In the genomic region with DNA sequence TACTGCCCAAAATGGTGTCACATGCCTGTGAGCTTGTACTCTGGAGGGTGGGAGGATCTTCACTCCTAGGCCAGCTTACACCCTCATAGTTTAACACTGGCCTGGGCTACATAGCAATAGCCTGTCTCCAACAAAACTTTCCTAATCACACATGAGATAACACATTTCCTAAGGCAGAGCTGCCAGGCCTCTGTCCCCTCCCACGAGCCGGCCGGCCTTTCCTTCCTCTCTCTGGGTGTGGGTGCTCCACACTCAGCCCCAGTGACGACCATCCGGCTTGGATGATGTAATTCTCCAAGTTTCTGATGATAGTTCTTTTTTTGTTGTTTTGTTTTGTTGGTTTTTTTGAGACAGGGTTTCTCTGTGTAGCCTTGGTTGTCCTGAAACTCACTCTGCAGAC, we compare ENCODE assay signal across 11 mouse cellular contexts. TPM values are rescaled to one million over a fixed set of nuclear protein-coding genes. Genes with fewer than 3 reads are reported as not detected.
DNase-seq lines count a peak whose midpoint lies in the region; ATAC-seq and TF ChIP-seq lines count a peak whose summit lies in the region.
"Had no signal": no experiment of that assay in that cellular context is flagged by ENCODE, and none has a peak within 500 bp of the region (broad histone marks: within the 10 kb centered on the region; RNA-seq: fewer than 3 reads in every experiment).

No protein-coding gene starts in this region.

- no peak overlapping the region for H3K4me2 ChIP-seq in heart, embryonic 13.5 days
- H3K4me2 ChIP-seq in liver, embryonic 13.5 days = no peak overlapping the region
- no peak overlapping the region for H3K4me2 ChIP-seq in kidney, embryonic 15.5 days

- H3K27ac ChIP-seq in kidney, adult 2 months (ENCODE audit: insufficient read depth, low read depth, low read length) = no peak overlapping the region
- peak overlapping the region; percentile 48; the same call in 1 of the 2 replicates for H3K27ac ChIP-seq in heart, embryonic 13.5 days (replicated peaks)
- H3K27ac ChIP-seq in liver, embryonic 13.5 days = no peak overlapping the region
- H3K27ac ChIP-seq in kidney, embryonic 15.5 days = no peak overlapping the region
- H3K27ac ChIP-seq: layer of hippocampus, adult 2 months had no signal

- no peak overlapping the region for H3K4me3 ChIP-seq in kidney, adult 2 months (ENCODE audit: insufficient read depth, low read depth, low read length)
- H3K4me3 ChIP-seq in heart, embryonic 13.5 days = no peak overlapping the region
- no peak overlapping the region for H3K4me3 ChIP-seq in liver, embryonic 13.5 days (replicated peaks)
- H3K4me3 ChIP-seq in kidney, embryonic 15.5 days (replicated peaks) = no peak overlapping the region
- H3K4me3 ChIP-seq: layer of hippocampus, adult 2 months had no signal

- peak; percentile 51; the same call in 1 of the 2 replicates for ATAC-seq in heart, embryonic 13.5 days (ENCODE audit: extremely low read depth, insufficient number of reproducible peaks, low FRiP score, low TSS enrichment)
- ATAC-seq in liver, embryonic 13.5 days (ENCODE audit: low read depth) = 0 out of 2 replicates have a peak, but pooled peaks have one; percentile 29
- ATAC-seq in megakaryocyte progenitor cell, adult 5-6 weeks (replicated peaks; ENCODE audit: poor library complexity) = peak; percentile 97
- no peak for ATAC-seq in kidney, embryonic 15.5 days (replicated peaks; ENCODE audit: low FRiP score)
- ATAC-seq: CD4-positive, CD25-positive, alpha-beta regulatory T cell, adult 4 months; intestine, embryonic 16.5 days had no signal

- no peaks in the 10 kb centered on the region for H3K27me3 ChIP-seq in kidney, adult 2 months (replicated peaks; ENCODE audit: control insufficient read depth, insufficient read depth, low read length)
- H3K27me3 ChIP-seq in heart, embryonic 13.5 days (replicated peaks) = no peaks in the 10 kb centered on the region
- H3K27me3 ChIP-seq in liver, embryonic 13.5 days = no peaks in the 10 kb centered on the region
- H3K27me3 ChIP-seq in kidney, embryonic 15.5 days = no peaks in the 10 kb centered on the region

- no peak for TF ChIP-seq POLR2A in kidney, adult 2 months (IDR thresholded peaks at IDR 0.05; ENCODE audit: low read depth, low read length)

- H3K4me1 ChIP-seq in kidney, adult 2 months (ENCODE audit: control insufficient read depth, insufficient read depth, low read length) = no peaks in the 10 kb centered on the region
- peaks cover 29% of the 10 kb centered on the region for H3K4me1 ChIP-seq in heart, embryonic 13.5 days
- H3K4me1 ChIP-seq in liver, embryonic 13.5 days (replicated peaks) = 0 out of 2 replicates have a peak, but pooled peaks cover 2% of the 10 kb centered on the region
- peaks cover 3% of the 10 kb centered on the region; the same call in 1 of the 2 replicates for H3K4me1 ChIP-seq in kidney, embryonic 15.5 days

- no peaks in the 10 kb centered on the region for H3K36me3 ChIP-seq in kidney, adult 2 months (ENCODE audit: control insufficient read depth, insufficient read depth, low read length)
- H3K36me3 ChIP-seq in heart, embryonic 13.5 days = no peaks in the 10 kb centered on the region
- no peaks in the 10 kb centered on the region for H3K36me3 ChIP-seq in liver, embryonic 13.5 days
- H3K36me3 ChIP-seq in kidney, embryonic 15.5 days = no peaks in the 10 kb centered on the region

- WGBS in kidney, adult 2 months = 61% methylated on average over 5 of the region's 5 CpGs
- WGBS in heart, embryonic 13.5 days = 32% methylated on average over 5 of the region's 5 CpGs
- WGBS in liver, embryonic 13.5 days (ENCODE audit: insufficient replicate concordance) = 21% methylated on average over 5 of the region's 5 CpGs
- 69% methylated on average over 5 of the region's 5 CpGs for WGBS in kidney, embryonic 15.5 days

- DNase-seq in kidney, postnatal 10 days = peak; percentile 13
- DNase-seq in kidney, adult 2 months = no peak
- no peak for DNase-seq in liver, embryonic 13.5 days
- DNase-seq in frontal cortex, postnatal 25 days (ENCODE audit: low spot score in 2 of 2) = no peak
- no peak for DNase-seq in adipocyte (ENCODE audit: low spot score)

- no peak for TF ChIP-seq CTCF in kidney, adult 2 months (conservative IDR thresholded peaks at IDR 0.05; ENCODE audit: insufficient read depth, insufficient read length, low read depth, low read length)

- no peak overlapping the region for H3K9ac ChIP-seq in heart, embryonic 13.5 days
- no peak overlapping the region for H3K9ac ChIP-seq in liver, embryonic 13.5 days
- H3K9ac ChIP-seq in kidney, embryonic 15.5 days = no peak overlapping the region

- no peaks in the 10 kb centered on the region for H3K9me3 ChIP-seq in heart, embryonic 13.5 days
- H3K9me3 ChIP-seq in liver, embryonic 13.5 days (replicated peaks) = no peaks in the 10 kb centered on the region
- no peaks in the 10 kb centered on the region for H3K9me3 ChIP-seq in kidney, embryonic 15.5 days (replicated peaks)

RNA-seq across cellular contexts. Expression of a gene that starts 54.1 kb away (rescaled TPM):
- 3.8 TPM in 2 replicates for polyA plus RNA-seq in kidney, adult 2 months (2012; rRNA removed)
- polyA plus RNA-seq in heart, embryonic 13.5 days (2015; fragmentation: Nextera tagmentation; extraction: Ambion mirVana) = 2.5 and 2.8 TPM in 2 replicates
- polyA plus RNA-seq in liver, embryonic 13.5 days (2015; fragmentation: Nextera tagmentation; extraction: Ambion mirVana) = 1.2 and 1.4 TPM in 2 replicates
- total RNA-seq in megakaryocyte progenitor cell, adult 5-6 weeks (2015) = 9.4 and 10.6 TPM in 2 replicates
- 4.6 and 5.5 TPM in 2 replicates for total RNA-seq in megakaryocyte progenitor cell, adult 5-6 weeks (2017)
- 6.6 and 7.4 TPM in 2 replicates for polyA plus RNA-seq in kidney, embryonic 15.5 days (2015; fragmentation: Nextera tagmentation; extraction: Ambion mirVana)
